Mouse (Mus musculus) adrenal gland, postnatal 25 days (tissue): Measurements from ENCODE around the gene Zcchc4. TPM values are rescaled to one million over a fixed set of nuclear protein-coding genes. Genes with fewer than 3 reads are reported as not detected.

ENCODE experiments used
- DNase-seq: peaks from one replicate; pipeline ENCODE4 v3.0.0; 2021; ENCODE audit warnings: mixed read lengths
- total RNA-seq: library from RNA; stranded (reverse); gene quantifications from 2 replicates; pipeline ENCODE4 v1.2.3, GENCODE M21; 2021

Gene Zcchc4
- total RNA-seq, 1 experiment from 2014 or later = 14.3 TPM

- DNase-seq = no peak
These were observed 18.9 kb downstream of the Zcchc4 start for GRCm38 (mm10) chr5:52794109-52794508.

GRCm38 (mm10) chr5:52799274-52799985 lies 24.2 kb downstream of the Zcchc4 start:
- no peak for DNase-seq

GRCm38 (mm10) chr5:52805801-52806200 lies 30.6 kb downstream of the Zcchc4 start:
- DNase-seq = no peak

GRCm38 (mm10) chr5:52806349-52806748 lies 31.1 kb downstream of the Zcchc4 start:
- no peak for DNase-seq

- DNase-seq = no peak
These were observed 31.8 kb downstream of the Zcchc4 start for GRCm38 (mm10) chr5:52807030-52807429.

- DNase-seq = no peak
These were observed 35.2 kb downstream of the Zcchc4 start for GRCm38 (mm10) chr5:52810446-52810845.

GRCm38 (mm10) chr5:52811056-52811455 lies 35.8 kb downstream of the Zcchc4 start:
- no peak for DNase-seq

GRCm38 (mm10) chr5:52812456-52812855 lies 37.2 kb downstream of the Zcchc4 start:
- DNase-seq = no peak

- DNase-seq = no peak
These were observed 38.1 kb downstream of the Zcchc4 start for GRCm38 (mm10) chr5:52813312-52813711.

GRCm38 (mm10) chr5:52818676-52819075 lies 43.5 kb downstream of the Zcchc4 start:
- DNase-seq = no peak

GRCm38 (mm10) chr5:52821691-52822090 lies 46.5 kb downstream of the Zcchc4 start:
- peak; percentile 35 for DNase-seq

GRCm38 (mm10) chr5:52827923-52828322 lies 52.7 kb downstream of the Zcchc4 start:
- no peak for DNase-seq

- DNase-seq = no peak
These were observed 57.8 kb downstream of the Zcchc4 start for GRCm38 (mm10) chr5:52833005-52833404.

GRCm38 (mm10) chr5:52833761-52834274 lies 58.6 kb downstream of the Zcchc4 start, which contains the start of gene Anapc4:
TSS of gene Anapc4 (plus strand) at chr5:52834012.
- DNase-seq = peak; percentile 100

GRCm38 (mm10) chr5:52834386-52834785 lies 59.2 kb downstream of the Zcchc4 start:
- no peak for DNase-seq

GRCm38 (mm10) chr5:52844319-52844718 lies 69.1 kb downstream of the Zcchc4 start:
- DNase-seq = no peak

GRCm38 (mm10) chr5:52855727-52856126 lies 80.5 kb downstream of the Zcchc4 start:
- DNase-seq = no peak

- DNase-seq = no peak
These were observed 89.2 kb downstream of the Zcchc4 start for GRCm38 (mm10) chr5:52864446-52864845.

- peak; percentile 92 for DNase-seq
These were observed 90.6 kb downstream of the Zcchc4 start for GRCm38 (mm10) chr5:52865825-52866224.

GRCm38 (mm10) chr5:52866361-52867155 lies 91.3 kb downstream of the Zcchc4 start:
- DNase-seq = peak; percentile 23

GRCm38 (mm10) chr5:52868918-52869703 lies 93.9 kb downstream of the Zcchc4 start:
- DNase-seq = no peak

- no peak for DNase-seq
These were observed 96.3 kb downstream of the Zcchc4 start for GRCm38 (mm10) chr5:52871461-52871860.
